ENCODE assay signal across 27 mouse cellular contexts in genomic region chr9:71596888-71597287, GRCm38 (mm10). TPM values are rescaled to one million over a fixed set of nuclear protein-coding genes. Genes with fewer than 3 reads are reported as not detected.
DNase-seq lines count a peak whose midpoint lies in the region; ATAC-seq and TF ChIP-seq lines count a peak whose summit lies in the region.
"Had no signal": no experiment of that assay in that cellular context is flagged by ENCODE, and none has a peak within 500 bp of the region (broad histone marks: within the 10 kb centered on the region; RNA-seq: fewer than 3 reads in every experiment).

No protein-coding gene starts in this region.

- peak; percentile 96 for DNase-seq in heart, adult 11 months
- DNase-seq in heart, postnatal 4 days = no peak
- no peak for DNase-seq in heart, adult 18-20 months
- DNase-seq in lung, embryonic 14.5 days = no peak
- DNase-seq in lung, postnatal 25 days (ENCODE audit: low spot score) = no peak
- DNase-seq in limb, embryonic 10.5 days (ENCODE audit: low spot score) = no peak
- DNase-seq in gastrocnemius, adult 8-10 months (ENCODE audit: low spot score in 2 of 2) = no peak
- DNase-seq: adrenal gland, postnatal 10 days; cerebellum, adult 11-12 months; cerebellum, adult 9-11 months; embryo, embryonic 11 days; kidney, adult 2 months; layer of hippocampus, postnatal 36 days; left cerebral cortex, postnatal 4 days; liver; right cerebral cortex, adult 18-20 months; thymus, adult 2 months; thymus, postnatal 36 days had no signal

- 0 out of 2 replicates have a peak, but pooled peaks cover 5% of the 10 kb centered on the region for H3K27me3 ChIP-seq in heart, embryonic 13.5 days (replicated peaks)
- no peaks in the 10 kb centered on the region for H3K27me3 ChIP-seq in lung, embryonic 14.5 days (ENCODE audit: insufficient read depth, low read length)
- H3K27me3 ChIP-seq in limb, embryonic 10.5 days (ENCODE audit: low read depth, poor library complexity, severe bottlenecking) = peaks cover 10% of the 10 kb centered on the region; the same call in 1 of the 2 replicates
- H3K27me3 ChIP-seq: embryonic facial prominence, embryonic 12.5 days; hindbrain, embryonic 15.5 days had no signal

- no peak overlapping the region for H3K4me2 ChIP-seq in heart, embryonic 13.5 days
- no peak overlapping the region for H3K4me2 ChIP-seq in lung, embryonic 14.5 days
- H3K4me2 ChIP-seq: embryonic facial prominence, embryonic 12.5 days; hindbrain, embryonic 15.5 days had no signal

- H3K27ac ChIP-seq in heart, embryonic 13.5 days (replicated peaks) = peak overlapping the region; percentile 5; the same call in 1 of the 2 replicates
- peak overlapping the region; percentile 50; the same call in 1 of the 2 replicates for H3K27ac ChIP-seq in lung, embryonic 14.5 days (ENCODE audit: low read depth)
- H3K27ac ChIP-seq in limb, embryonic 10.5 days = 0 out of 2 replicates have a peak overlapping the region, but pooled peaks have one; percentile 16
- H3K27ac ChIP-seq: embryonic facial prominence, embryonic 12.5 days; hindbrain, embryonic 15.5 days; liver, embryonic 14.5 days had no signal

- TF ChIP-seq CTCF in lung, embryonic 14.5 days (IDR thresholded peaks at IDR 0.05; ENCODE audit: low read depth) = no peak

- no peak for ATAC-seq in heart, embryonic 13.5 days (ENCODE audit: extremely low read depth, insufficient number of reproducible peaks, low FRiP score, low TSS enrichment)
- ATAC-seq in lung, embryonic 14.5 days (ENCODE audit: insufficient read depth) = no peak
- ATAC-seq: forebrain, embryonic 14.5 days; inflammation-experienced regulatory T-cells, adult 6 months; lung, postnatal 0 days; midbrain, embryonic 16.5 days had no signal

- WGBS in heart, embryonic 13.5 days = 59% methylated on average over 6 of the region's 6 CpGs
- WGBS in lung, embryonic 14.5 days = 43% methylated on average over 6 of the region's 6 CpGs
- WGBS in limb, embryonic 10.5 days = 69% methylated on average over 6 of the region's 6 CpGs

- no peak overlapping the region for H3K4me3 ChIP-seq in heart, embryonic 13.5 days
- no peak overlapping the region for H3K4me3 ChIP-seq in lung, embryonic 14.5 days (ENCODE audit: low read depth, low read length)
- H3K4me3 ChIP-seq in limb, embryonic 10.5 days = no peak overlapping the region
- H3K4me3 ChIP-seq: embryonic facial prominence, embryonic 12.5 days; hindbrain, embryonic 15.5 days had no signal

- no peaks in the 10 kb centered on the region for H3K9me3 ChIP-seq in heart, embryonic 13.5 days
- H3K9me3 ChIP-seq in lung, embryonic 14.5 days (ENCODE audit: low read depth, low read length) = no peaks in the 10 kb centered on the region
- no peaks in the 10 kb centered on the region for H3K9me3 ChIP-seq in limb, embryonic 10.5 days (replicated peaks)
- H3K9me3 ChIP-seq: embryonic facial prominence, embryonic 12.5 days; G1E; hindbrain, embryonic 15.5 days had no signal

- no peaks in the 10 kb centered on the region for H3K36me3 ChIP-seq in heart, embryonic 13.5 days
- no peaks in the 10 kb centered on the region for H3K36me3 ChIP-seq in lung, embryonic 14.5 days (ENCODE audit: insufficient read depth)
- H3K36me3 ChIP-seq in limb, embryonic 10.5 days = no peaks in the 10 kb centered on the region
- H3K36me3 ChIP-seq: embryonic facial prominence, embryonic 12.5 days; G1E; hindbrain, embryonic 15.5 days had no signal

- peaks cover 42% of the 10 kb centered on the region for H3K4me1 ChIP-seq in heart, embryonic 13.5 days
- H3K4me1 ChIP-seq in lung, embryonic 14.5 days (ENCODE audit: insufficient read depth) = 0 out of 2 replicates have a peak, but pooled peaks cover 6% of the 10 kb centered on the region
- peaks cover 22% of the 10 kb centered on the region for H3K4me1 ChIP-seq in limb, embryonic 10.5 days

- no peak overlapping the region for H3K9ac ChIP-seq in heart, embryonic 13.5 days
- no peak overlapping the region for H3K9ac ChIP-seq in lung, embryonic 14.5 days
- H3K9ac ChIP-seq: embryonic facial prominence, embryonic 12.5 days; hindbrain, embryonic 15.5 days; liver, embryonic 14.5 days had no signal

RNA-seq across cellular contexts. Expression of gene Myzap, which starts 4.7 kb away (rescaled TPM):
- total RNA-seq in heart, postnatal 4 days (2021) = 100 to 1,000 TPM; 261 to 277 TPM
- polyA plus RNA-seq in heart, embryonic 13.5 days (2015; fragmentation: Nextera tagmentation; extraction: Ambion mirVana) = 72.1 and 74.6 TPM in 2 replicates
- total RNA-seq in heart, adult 18-20 months (2021) = 100 to 1,000 TPM; 408 to 450 TPM
- 39.0 and 44.4 TPM in 2 replicates for polyA plus RNA-seq in lung, embryonic 14.5 days (2014; fragmentation: Nextera tagmentation; extraction: Ambion mirVana)
- 4.7 and 5.8 TPM in 2 replicates for polyA plus RNA-seq in limb, embryonic 10.5 days (2016; fragmentation: Nextera tagmentation; extraction: Ambion mirVana)
- 1 to 10 TPM; 1.8 to 3.2 (median 2.5) TPM for total RNA-seq in gastrocnemius, adult 8-10 months (2022)
- polyA plus RNA-seq: G1E had no signal

Comparison
In these comparisons a context has a peak if more than half of its experiments do, and no peak if none do; other contexts are left out.
1. RNA of gene Myzap, which starts 4.7 kb away (total RNA-seq): 408 to 450 TPM in heart, adult 18-20 months and 261 to 277 TPM in heart, postnatal 4 days; 1.8 to 3.2 TPM in gastrocnemius, adult 8-10 months; every median in the first group is over 10 times any median in the second.
2. Peak in every context shown above with its lines, with median percentiles within 50 percentile points of each other: H3K27ac ChIP-seq.